Mouse (Mus musculus) urinary bladder, postnatal 36 days (tissue): ENCODE data around the gene Cdk5.

Experiments used
- DNase-seq, 2 experiments: peaks; one replicate each; pipeline ENCODE4 v3.0.0; 2022; ENCODE audit warnings: low spot score in 2 of 2, mixed read lengths in 1 of 2

Cdk5 gene

DNA sequence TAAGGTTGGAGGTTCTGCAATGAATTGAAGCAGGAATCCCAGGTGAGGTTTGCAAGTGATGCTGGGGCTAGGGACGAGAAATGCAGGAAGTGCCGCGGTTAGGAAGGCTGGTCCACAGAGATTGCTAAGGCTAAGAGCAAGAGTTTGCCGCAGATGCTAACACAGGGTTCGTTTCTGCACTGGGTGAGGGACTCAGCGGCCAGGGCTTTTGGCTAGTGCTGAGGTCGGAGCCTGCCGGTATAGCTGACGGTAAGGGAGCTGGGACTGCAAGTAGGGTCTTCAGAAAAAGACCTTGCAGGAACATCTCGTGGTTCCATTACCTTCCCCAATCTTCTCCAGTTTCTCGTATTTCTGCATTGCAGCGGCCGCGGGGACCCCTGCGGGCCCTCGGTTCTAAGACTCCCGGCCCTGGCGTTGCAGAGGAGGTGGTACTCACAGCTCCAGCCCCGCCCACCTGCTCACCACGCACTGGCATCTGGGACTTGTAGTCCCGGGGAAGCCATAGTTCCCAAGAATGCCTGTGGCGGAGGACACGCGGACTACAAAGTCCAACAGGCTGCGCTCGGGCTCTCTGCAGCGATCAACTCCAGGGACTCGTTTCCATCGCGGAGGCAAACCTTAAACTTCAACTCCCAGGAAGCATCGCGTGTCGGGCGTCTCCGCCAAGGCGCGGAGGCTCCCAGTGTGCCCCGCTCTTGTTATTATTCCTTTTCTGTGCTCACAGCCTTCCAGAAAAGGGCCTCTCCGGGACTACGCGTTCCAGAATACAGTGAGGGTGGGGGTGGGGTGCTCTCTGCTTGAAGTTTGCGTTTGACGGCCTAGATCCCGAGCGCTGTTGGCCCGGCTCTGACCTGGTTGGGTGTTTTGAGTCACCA lies at the start of gene Cdk5, which contains the start of gene Slc4a2:
TSS of gene Cdk5 (minus strand) at position 402 of the 875 bp plus-strand sequence.
TSS of gene Slc4a2 (plus strand) at position 709 of the 875 bp plus-strand sequence.
- peak; percentile 96 to 99 for DNase-seq

DNA sequence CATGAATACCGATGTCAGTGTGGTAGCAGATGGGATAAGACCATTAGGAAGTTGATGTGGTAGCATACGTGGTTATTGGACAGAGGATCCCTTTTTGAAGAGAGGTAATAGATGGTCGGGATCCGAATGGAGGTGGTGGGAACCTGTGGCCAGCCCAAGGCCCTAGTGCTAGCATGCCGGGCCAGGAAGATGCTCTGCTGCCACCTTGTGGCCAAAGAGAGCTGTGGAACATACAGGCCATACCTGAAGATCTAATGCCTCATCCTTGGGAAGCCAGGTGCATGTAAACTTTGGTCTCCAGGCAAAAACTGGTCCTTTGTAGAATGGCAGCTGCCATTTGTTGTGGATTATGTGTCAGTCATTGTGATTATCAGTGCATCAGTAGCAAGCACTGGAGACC lies 47.3 kb upstream of the Cdk5 start:
- peak in 1 of 2 experiments; percentile 76 for DNase-seq

DNA sequence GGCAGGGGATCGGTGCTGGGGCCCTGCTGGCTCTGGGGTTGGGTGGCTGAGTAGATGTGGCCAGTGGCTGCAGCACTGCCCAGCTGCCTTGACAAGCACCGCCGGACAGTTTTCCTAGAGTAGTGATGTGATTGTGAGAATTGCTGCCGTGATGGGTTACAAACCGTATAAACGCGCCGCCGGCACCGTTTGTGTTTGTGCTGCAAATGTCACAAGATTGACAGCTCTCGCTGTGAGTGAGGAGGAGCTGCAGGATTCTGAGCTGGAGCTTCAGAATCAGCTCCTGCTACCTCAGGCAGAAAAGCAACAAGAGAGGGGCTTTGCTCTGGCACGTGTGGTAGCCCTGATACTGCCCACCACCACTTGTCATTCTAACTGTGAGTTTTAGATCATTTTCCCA lies 43.4 kb upstream of the Cdk5 start:
- no peak for DNase-seq

DNA sequence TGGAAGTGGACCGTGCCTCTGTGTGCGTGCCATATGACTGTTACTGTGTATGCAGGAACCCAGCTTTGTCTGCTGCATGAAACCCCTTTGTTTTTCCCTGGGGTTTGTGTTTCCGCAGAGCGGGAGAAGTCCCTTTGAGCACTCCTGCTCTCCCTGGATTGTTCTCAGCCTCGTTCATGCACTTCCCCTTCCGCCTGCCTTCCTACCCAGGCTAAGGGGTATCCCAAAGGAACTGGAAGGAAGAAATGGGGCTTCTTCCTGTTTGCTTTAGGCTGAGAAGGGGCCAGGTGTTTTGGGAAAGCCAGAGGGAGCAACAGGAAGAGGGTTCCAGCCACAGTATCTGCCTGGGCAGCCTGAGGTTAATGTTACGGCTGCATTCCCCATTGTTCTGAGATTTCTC lies 32.3 kb upstream of the Cdk5 start:
- DNase-seq, result no peak

DNA sequence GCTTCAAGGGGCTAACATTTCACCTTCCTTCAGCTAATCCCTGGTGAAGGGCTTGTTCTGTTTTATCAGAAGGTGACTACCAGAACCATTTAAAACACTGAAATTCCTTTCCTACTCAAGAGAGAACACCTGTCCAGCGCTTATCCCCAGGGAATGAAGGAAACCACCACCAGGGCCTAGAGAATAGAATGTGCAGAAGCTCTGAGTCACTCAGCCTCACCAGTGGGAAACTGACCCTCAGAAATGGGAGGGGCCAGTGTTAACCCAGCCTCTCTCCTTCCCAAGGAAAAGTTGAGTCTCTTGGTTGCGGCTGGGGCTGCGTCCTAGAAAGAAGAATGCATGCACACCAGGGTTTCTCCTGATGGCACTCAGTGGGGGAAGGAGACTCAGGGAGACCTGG lies 31.7 kb upstream of the Cdk5 start:
- no peak for DNase-seq

DNA sequence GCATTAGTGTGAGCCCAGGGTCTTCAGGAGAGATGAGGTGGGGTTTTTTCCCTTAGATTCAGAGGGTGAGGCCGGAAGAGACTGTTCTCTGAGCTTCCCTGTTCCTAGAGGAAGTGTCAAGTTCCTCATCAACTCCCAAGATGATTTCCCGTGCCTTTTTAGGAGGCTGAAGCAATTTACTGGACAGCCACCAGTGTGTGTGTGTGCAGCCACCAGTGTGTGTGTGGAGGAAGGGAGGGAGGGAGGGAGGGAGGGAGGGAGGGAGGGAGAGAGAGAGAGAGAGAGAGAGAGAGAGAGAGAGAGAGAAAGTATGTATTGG lies 30.6 kb upstream of the Cdk5 start:
- DNase-seq, result no peak

DNA sequence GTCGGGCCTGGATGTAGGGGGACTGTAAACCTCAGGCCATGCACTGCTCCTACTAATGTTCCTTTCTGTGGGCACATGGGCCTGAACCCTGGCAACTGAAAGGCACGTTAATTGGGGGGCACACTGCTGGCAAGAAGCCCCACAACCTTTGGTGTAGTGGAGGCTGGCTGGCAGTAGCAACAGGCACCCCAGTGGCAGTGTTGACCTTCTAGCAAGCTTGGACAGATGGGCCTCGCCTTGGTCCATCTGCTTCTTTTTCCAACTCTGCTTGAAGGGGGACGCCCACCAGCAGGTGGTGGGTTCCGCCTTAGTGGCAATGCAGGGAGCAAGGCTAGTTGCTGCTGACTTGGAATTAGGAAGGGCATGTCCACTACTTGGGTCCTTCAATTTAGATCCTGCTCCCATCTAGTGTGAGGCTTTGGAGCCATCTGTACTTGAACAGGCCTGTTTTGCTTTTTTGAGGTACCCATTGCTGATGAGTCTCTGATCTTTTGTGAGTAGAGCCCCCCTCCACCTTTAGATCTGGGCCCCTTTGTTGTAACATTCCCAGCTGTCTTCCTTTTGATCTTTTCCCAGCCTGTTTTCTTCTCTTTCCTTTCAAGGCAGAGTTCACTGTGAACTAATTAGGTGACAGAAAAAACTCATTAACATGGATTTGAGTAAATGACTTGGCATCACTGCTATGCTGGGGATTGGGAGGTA lies 30.1 kb upstream of the Cdk5 start:
- DNase-seq, result no peak

DNA sequence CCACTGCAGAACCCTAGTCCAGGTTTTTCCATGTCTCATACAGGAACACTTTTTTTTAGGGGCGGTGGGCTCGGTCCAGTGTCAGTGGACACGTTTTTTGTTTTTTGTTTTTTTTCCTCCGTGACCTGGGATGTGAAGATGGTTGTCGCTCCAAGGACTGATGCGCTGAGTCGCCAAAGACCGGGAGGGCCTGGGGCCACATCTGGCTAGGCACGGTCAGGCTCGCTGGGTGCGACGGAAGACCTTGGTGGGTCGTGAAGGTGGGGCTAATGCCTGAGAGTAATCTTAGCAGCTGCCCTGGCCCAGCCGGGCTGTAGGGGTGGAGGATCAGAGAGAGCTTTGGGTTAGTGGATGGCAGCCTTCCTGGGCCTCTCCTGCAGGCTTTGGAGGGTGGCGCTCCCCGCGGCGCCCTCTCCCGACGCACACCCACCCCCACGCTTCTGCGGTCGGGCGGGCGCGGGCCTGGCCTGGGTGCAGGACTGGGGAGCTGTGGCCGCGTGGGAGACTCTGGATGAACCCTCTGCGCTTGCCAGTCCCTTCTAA lies 29.4 kb upstream of the Cdk5 start:
- no peak for DNase-seq

DNA sequence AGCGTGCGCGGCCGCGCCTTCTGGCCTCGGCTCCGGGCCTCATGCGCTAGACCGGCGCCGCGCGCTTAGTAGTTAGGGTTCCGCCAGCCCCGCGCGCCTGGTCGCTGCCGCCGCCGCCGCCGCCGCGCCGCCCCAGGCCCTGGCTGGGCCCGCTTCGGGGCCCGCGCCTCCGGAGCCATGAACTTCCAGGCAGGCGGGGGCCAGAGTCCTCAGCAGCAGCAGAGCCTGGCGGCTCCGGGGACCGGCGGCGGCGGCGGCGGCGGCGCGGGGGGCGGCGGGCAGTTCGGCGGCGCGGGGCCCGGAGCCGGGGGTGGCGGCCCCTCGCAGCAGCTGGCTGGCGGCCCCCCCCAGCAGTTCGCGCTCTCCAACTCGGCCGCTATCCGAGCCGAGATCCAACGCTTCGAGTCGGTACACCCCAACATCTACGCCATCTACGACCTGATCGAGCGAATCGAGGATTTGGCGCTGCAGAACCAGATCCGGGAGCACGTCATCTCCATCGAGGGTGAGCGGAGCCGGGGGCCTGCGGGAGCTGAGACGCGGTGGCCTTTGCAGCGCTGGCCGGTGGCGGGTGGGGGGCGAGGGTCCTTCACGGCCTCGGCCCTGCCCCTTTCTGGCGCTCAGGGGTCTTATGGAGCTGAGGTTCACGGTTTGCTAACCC lies 28.8 kb upstream of the Cdk5 start, which contains the start of gene Agap3:
TSS of gene Agap3 (plus strand) at position 148 of the 661 bp plus-strand sequence.
- DNase-seq, result no peak

DNA sequence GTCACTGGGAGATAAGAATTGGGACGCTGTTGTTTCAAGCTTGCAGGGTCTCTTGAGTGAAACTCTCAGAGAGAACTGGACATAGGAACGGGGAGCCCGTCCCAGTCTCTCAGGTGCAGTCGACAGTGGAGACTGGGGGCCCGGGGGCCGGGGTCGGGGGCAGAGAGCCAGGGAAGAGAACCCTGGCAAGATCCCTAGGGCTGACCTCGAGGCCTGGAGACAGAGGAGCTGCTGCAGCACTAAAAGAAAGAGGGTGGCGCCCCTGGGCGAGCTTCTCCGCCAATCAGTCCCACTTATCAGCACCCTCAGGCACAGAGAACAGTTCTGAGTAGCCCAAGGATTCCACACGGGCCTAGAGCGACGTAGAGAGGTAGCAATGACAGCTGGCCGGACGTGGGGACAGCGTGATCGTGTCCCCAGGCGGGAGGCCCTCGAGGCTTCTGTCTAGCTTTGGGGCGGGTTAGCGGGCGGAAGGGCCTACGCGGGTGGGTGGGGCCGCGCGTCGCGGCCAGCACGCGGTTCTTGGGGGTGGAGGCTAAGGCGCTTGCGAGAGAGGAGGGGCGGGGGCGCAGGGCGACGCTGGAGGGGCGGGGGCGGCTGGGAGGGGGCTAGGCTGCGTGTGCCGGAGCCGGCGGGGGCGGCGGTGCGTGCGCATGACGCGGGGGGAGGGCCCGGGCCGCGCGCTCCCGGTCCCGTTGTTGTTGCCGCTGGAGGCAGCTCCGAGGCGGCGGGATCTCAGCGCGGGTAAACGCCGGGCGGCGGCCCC lies 28.1 kb upstream of the Cdk5 start:
- DNase-seq, result peak; percentile 81 to 87

DNA sequence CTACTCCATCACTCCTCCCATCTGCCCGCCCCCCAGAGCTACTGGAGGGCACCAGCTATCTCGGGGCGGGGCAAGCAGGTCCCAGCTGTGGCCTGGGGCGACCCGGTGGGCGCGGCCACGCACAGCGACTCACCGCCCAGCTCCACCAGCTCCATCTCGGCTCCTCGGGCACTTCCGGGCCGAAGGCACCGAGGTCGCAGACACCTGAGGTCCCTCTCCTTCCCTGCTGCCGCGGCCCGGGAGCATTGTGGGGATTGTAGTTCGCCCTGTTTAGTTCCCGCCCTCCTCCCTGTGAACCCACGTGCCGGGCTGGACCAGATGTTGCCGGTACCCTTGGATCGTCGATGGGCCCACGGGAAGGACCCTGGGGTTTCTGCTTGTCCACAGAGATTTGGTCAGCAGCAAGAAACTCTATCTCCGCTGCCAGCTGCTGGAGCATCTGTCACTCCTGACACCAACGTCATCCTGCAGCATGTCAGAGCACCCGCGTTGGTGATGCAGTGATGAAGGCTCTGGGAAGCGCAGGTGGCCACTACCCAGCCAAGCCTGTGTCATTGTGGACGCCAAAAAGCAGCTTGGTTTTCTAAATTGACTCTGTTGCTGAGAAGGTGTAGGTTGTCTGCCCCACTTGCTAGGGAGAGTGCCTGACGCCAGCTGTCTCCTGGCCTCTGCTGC lies 24.4 kb upstream of the Cdk5 start, which contains the start of gene Tmub1:
TSS of gene Tmub1 (minus strand) at position 231 of the 675 bp plus-strand sequence.
- DNase-seq, result peak; percentile 73 to 87

DNA sequence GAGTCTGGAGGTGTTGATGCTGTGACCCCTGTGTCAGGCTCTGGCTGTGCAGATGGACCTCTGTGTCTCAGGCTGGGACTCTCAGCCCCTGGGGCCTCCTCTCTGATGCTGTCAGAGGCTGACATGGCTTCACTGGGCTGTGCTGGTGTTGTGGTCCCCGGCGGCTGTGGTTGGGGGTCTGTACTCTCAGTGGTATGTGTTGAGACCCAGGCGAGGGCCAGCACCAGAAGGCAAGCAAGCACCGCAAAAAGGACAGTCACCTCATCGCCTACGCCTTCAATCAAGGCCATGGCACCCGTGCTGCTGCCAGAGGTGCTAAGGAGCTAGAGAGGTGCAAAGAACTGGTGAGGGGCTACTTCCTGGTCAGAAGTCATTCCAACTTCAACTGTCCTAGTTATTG lies 23.3 kb upstream of the Cdk5 start:
- no peak for DNase-seq

DNA sequence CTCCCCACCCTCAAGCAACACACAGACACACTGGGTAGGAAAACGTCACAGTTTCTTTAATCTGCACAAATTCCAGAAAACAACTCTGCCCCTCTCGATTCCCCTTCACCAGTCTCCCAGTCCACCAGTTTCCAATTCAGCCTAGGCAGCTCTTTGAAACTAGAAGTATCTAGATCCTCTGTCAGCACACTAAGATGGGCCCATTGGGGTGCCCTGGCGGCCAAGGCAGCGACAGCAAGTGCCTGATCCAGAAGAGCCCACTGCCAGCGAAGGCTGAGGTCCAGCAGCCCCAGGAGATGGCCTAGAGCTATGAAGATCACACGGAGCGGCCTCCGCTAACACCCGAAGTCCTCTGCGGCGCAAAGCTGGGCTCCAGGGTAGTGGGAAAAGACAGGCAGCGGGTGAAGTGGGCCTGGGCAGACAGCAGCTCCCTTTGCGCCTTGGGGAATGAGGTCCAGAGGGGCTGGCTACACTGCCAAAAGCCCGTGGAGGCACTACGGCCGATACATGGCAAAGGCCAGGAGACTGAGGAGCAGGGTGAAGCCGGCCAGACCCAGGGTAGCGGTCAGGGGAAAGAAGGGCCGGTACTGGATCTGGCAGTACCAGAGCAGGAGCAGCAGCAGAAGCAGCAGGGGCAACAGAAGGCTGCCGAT lies 22.2 kb upstream of the Cdk5 start:
- no peak for DNase-seq

DNA sequence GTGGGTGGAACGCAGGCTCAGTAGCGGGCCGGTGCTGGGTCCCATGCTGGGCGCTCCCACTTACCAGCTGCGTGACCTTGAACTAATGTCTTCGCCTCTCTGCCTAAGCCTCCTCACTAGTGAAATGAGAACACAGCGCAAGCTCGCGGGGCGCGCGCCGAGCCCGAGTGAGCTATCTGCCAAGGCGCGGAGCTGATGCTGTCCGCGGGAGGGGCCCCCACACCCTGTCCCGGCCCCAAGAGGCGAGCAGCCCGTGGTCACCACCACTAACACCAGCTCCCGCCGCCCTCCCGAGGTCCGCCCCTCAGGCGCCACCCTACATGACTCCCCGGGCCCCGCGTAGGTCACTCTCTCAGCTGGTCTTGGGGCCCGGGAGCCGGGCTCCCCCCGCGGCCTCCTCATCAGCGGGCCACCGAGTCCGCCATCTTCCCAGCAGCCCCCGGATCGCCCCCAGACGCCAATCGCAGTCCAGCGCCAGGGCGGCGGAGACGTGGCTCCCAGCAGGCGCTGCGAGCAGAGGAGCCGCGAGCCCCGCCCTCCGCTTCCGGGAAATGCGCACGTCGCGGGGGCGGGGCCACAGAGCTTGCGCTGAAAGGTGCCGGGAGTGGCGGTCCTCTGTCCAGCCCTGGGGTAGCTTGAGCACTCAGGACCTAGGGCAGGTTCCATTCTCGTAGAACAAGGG lies 21.6 kb upstream of the Cdk5 start, which contains the start of gene Fastk:
TSS of gene Fastk (minus strand) at position 542 of the 682 bp plus-strand sequence.
- peak; percentile 87 to 92 for DNase-seq

DNA sequence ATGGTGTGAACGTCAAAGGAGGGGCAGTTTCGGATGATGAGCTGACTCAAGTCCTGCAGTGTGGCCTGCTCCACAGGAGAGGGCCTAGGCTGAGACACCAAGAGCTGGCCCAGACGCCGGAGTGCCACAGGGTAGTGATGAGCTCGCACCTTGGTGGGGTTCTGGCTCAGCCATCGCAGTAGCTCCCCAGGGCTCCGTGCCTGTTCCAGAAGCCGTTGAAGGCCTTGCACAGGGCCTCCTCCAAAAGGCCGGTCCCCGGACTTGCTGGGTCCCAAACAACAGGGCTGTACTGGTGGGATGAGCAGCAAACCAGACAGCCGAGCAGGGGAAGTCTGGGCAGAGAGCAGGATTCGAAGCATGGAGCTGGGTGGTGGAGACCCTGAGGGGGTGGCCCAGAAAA lies 20.6 kb upstream of the Cdk5 start:
- DNase-seq, result no peak

DNA sequence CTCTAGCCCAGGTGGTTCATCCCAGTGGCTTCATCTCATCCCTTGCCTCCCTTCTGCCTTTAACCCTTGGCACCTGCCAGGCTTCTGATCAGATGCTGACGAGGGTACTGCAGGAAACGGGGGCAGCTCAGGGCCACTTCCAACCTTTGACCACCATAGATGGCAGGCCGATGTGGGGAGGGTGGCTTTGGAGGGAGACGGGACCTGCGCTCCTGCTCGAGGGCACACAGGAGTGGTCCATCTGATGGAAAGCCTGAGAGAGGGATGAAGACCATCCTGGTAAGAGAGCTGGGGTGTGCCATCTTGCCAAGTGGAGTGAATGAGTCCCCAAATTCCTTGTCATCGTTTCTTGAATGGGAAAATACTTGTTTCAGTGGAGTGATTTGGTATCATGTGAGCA lies 19.9 kb upstream of the Cdk5 start:
- no peak for DNase-seq

DNA sequence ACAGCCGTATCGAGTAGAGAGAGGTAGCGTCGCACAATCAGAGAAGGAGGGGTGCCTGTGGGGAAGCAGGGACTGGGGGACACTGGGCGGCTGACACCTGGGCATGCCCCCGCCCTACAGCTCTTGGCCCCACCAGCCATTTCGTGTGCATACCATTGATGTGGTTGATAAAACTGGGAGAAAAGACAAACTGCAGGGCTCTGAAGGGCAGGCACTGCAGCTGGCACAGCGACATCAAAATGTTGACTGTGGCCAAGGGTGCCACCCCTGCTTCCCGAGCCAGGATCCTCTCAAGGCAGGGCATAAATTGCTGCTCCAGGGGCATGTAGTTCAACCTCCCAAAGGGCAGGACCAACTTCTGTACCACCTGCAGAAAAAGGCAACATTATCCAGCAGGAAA lies 18.7 kb upstream of the Cdk5 start:
- DNase-seq, result no peak

DNA sequence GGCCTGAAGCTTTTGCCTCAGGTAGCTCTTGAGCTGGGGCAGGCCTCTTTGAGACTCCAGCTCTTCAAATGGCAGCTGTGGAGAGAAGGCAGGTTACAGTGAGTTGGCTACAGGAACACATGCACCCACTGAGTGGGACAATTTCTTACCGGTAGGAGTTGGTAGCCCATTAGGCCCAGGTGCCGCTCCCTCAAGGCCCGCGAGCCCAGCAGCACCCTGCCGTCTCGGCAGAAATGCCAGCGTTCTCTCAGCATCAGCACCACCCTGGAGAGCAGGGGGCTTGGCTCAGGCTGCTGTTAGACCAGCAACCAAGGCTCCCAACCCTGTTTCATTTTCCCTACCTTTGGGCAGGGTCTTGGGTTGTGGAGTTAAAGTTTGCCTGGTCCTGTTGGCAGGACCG lies 17.9 kb upstream of the Cdk5 start:
- DNase-seq, result no peak

DNA sequence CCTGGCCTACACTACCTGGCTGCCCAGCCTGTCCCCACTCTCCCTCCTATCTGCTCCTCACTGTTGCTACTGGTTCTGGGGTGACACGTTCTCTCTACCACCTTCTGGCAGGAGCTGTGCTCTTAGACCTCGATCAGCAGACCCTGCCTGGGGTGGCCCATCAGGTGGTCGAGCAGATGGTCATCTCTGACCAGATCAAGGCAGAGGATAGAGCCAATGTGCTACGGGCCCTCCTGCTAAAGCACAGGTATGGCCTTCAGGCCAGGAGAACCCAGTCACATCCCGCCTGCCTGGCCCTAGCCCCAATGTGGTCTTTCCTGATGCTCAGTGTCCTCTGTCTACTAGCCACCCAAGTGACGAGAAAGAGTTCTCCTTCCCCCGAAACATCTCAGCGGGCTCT lies 10.7 kb upstream of the Cdk5 start:
- no peak for DNase-seq

DNA sequence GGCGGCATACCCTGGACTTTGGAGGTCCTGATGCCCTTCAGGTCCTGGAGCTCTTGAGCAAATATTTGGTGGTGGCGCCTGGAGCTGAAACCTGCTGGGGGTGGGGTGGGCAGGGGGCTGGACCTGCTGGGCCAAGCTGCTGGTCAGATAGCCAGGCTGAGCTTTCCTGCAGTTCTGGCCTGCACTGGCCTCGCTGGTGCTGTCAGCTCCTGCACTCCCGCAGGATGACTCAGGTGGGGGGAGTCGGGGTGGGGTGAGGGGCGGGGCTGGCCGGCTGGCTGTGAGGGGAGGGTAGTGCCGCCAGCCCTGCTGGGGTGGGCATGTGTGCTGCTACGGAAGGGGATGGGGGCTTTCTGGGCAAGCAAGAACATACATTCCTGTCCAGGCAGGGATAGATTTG lies 5.3 kb upstream of the Cdk5 start:
- no peak for DNase-seq
